Mouse (Mus musculus) spleen, postnatal 10 days (tissue): ENCODE measurements around the gene Acrbp.

ENCODE experiments used
- DNase-seq, 2 experiments: peaks; one replicate each; pipeline ENCODE4 v3.0.0; 2021 to 2022; ENCODE audit warnings: low spot score in 2 of 2

Gene Acrbp

DNA sequence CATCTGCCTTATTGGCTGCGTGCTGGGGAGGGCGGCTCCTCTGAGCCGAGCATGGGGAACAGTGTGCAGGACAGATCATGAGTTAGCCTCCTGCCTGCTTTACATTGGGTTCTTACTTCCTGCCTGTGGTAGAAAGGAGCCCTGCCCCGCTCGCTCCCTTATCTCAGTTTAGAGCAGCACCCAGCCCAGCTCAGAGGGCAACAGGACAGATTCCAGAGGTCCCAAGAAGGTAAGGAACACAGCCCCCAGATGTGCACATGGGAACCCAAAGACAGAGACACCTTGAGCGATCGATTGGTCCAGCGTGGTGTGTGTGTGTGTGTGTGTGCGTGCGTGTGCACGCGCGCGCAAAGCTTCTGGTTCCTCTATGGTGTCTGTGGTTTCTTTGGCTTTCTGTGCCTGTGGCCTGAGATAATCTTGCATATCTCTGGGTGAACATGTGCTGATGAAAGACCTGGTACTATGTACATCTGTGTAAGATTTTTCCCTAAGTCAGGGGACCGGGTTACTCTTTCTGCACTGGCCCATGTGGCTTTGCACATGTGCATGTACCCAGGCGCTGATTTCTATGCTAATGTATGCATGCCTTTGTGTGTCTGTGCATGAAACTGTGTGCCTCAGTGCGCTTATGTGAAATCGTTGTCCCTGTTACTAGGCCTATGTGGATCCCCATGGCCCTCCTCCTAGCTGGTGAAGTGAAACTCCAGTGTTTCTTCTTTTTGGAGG lies 21.8 kb downstream of the Acrbp start:
- peak; percentile 60 to 72 for DNase-seq

GRCm38 (mm10) chr6:125071896-125072279 lies 22.4 kb downstream of the Acrbp start:
- peak in 1 of 2 experiments; percentile 34 for DNase-seq

DNA sequence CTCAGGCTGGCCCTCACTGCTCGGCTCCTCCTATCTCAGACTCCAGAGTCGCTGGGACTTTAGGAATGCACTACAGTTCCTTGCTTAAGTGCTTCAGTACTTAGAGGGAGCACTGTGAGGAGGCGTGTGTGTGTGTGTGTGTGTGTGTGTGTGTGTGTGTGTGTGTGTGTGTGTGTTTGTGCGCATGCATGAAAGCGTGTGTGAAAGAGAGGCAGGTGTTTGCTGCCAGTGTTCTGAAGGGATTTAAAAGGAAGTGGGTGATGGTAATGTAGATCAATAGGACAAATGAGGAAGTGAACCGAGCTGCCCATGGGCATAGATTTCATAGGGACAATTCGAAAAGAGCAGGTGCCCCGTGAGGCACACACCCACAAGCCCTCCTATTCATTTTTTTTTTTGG lies 24.3 kb downstream of the Acrbp start:
- DNase-seq: no peak

DNA sequence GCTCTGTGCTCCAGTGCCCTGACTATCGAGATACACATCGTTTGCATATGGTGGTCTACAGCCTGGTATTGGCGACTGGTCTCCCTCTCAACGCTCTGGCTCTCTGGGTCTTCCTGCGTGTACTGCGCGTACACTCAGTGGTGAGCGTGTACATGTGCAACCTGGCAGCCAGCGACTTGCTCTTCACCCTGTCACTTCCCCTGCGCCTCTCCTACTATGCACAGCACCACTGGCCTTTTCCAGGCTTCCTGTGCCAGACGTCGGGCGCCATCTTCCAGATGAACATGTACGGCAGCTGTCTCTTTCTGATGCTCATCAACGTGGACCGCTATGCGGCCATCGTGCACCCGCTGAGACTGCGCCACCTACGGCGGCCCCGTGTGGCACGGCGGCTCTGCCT lies 31.9 kb downstream of the Acrbp start:
- DNase-seq: no peak

GRCm38 (mm10) chr6:125081797-125082560 lies 32.5 kb downstream of the Acrbp start:
- DNase-seq: peak; percentile 9 to 74

DNA sequence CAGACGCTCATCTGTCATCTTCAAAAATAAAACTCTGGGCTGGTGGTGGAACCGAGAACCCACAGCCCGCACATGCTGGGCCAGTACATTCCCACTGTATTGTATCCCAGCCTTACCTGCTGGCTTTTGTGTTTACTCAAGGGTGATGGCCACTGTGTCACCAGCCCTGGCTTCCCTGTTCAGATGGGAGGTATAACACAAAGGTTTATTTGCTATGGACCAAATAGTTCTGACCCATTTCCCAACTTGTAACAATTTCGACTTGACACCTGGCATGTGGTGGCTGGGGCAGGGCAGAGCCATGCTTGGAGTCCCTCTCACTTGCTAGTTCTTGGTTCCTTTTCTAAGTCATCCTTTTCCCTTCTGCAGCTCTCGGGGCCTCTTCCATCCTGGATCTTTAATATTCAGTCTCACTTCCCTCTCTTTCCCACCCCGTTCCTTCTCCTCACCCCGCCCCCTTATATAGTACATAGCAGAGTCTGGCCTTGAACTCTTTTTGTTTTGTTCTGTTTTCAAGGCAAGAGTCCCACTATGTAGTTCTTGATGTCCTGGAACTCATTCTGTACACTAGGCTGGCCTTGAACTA lies 33.4 kb downstream of the Acrbp start:
- no peak for DNase-seq

- peak; percentile 38 to 73 for DNase-seq
These were observed 34.9 kb downstream of the Acrbp start for GRCm38 (mm10) chr6:125084424-125084823.

GRCm38 (mm10) chr6:125087937-125088336 lies 38.4 kb downstream of the Acrbp start:
- DNase-seq: peak in 1 of 2 experiments; percentile 5

- peak; percentile 51 to 68 for DNase-seq
These were observed 39.3 kb downstream of the Acrbp start for GRCm38 (mm10) chr6:125088561-125089321.

DNA sequence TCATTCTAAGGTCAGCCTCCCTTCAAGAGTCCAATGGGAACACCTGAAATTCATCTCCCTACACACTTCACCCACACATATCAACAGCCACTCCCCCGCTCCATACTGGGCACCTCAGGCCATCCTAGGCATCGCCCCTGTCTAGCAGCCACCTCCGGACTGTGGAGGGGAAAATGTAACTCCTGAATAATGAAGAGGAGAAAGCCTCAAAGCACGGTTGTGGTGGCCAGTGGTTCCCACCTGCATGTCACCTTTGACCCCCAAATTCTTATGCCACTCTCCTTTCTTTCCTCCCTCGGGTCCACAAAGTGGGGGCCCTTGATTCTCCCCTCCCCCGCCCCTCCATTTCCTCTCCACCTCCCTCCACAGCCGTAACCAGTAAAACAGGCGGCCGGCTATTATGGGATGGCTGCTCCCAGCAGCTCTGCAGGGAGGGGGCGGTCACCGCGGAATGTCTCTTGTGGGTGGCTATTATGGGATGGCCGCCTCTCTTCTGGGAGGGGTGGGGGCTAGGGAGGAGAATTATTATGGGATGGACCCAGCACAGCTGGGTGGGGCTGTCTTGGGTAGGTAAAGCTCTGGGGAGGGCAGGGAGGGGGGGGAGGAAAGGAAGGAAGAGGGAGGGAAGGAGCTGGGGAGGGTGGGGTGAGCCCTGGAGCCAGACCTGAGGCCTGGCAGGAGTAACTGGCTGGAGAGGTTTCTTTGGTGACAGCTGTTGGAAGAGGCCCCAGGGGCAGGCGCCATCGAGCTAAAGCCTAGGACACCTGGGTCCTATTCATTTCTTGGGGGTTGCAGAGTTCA lies 40.2 kb downstream of the Acrbp start:
- DNase-seq: peak; percentile 53 to 78

DNA sequence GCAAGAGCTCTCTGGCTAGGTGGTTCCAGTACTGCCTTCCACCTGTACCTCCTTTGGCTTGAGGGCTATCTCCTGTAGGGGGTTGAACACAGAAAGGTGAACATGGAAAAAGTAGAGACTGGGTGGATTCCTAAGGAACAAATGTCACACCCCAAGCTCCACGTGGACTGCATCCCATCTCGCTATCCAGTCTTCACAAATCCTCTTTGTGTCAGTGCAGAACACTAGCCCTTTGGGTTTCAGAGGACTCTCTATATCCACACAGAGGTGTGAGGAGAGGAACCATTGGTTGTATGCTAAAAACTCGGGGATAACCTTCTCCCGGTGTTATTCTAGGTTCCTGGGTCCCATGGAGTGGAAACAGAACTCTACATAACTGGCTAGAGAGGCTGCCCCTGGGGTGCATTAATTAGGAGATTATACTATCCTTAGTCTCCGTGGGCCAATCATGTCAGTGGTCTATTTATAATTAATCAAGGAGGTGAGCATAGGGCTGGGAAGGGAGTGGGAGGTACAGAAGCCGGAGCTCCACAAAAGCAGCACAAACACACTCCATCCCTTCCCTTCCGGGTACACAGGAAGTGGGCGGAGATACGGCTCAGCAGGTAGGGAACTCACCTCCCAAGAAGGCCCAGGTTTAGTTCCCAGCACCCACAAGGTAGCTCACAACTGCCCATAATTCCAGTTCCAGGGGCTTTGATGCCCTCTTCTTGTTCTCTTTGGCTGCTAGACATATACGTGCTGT lies 41.0 kb downstream of the Acrbp start:
- peak in 1 of 2 experiments; percentile 34 for DNase-seq

DNA sequence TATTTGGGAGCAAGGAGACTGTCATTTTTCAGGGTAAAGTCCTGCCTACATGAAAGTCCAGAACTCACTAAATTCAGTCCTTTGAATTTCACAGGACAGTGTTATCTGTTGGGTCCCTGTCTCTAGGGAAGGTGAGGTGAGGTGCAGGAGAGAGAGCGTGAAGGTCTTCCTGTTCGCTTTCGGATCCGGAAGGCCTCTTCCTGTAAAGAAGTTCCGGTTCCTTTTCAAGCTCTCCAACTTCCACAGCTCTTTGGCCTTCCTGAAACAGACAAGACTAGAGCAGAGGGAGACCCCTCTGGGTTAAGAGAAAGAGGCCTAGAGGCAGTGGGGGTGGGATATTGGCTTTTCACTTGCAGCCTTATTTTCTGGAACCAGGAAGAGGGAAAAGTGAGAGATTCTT lies 42.9 kb downstream of the Acrbp start:
- no peak for DNase-seq

DNA sequence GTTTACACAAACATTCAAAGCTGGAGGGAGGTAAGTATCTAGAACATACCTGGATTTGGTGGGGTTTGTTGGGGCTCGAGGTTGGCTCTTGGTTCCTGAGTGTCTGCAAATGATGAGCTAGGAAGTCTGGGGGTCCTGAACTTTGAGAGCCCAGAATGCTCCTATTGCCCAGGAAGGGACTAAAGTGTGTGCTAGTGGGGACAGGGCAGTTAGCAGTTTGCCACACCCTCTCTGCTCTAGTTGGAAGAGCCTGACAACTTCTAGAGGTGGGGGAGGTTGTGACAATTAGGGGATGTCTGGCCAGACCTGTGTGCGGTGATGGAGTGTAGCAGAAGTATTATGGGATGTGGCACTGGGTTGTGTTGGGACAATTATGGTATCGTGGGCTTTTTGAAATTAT lies 45.4 kb downstream of the Acrbp start:
- no peak for DNase-seq

GRCm38 (mm10) chr6:125095391-125096278 lies 46.1 kb downstream of the Acrbp start, which contains the start of gene Chd4:
Gene Chd4 (plus strand): TSS chr6:125095981.
- DNase-seq: peak; percentile 90 to 97

DNA sequence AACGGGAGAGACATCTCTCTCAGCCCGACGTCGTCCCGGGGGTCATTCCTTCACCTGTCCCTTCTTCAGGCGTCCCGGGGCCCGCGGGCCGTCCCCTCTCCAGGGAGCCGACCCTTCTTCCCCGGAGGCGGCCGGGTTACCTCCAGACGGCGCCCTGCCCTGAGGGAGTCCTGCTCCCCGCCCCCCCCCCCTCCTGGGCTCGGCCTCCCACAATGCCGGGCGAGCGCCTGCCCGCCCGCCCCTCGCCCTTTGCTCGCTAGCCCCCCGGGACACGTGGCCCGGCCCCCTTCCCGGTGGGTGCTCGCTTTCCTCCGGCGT lies 46.7 kb downstream of the Acrbp start:
- no peak for DNase-seq

DNA sequence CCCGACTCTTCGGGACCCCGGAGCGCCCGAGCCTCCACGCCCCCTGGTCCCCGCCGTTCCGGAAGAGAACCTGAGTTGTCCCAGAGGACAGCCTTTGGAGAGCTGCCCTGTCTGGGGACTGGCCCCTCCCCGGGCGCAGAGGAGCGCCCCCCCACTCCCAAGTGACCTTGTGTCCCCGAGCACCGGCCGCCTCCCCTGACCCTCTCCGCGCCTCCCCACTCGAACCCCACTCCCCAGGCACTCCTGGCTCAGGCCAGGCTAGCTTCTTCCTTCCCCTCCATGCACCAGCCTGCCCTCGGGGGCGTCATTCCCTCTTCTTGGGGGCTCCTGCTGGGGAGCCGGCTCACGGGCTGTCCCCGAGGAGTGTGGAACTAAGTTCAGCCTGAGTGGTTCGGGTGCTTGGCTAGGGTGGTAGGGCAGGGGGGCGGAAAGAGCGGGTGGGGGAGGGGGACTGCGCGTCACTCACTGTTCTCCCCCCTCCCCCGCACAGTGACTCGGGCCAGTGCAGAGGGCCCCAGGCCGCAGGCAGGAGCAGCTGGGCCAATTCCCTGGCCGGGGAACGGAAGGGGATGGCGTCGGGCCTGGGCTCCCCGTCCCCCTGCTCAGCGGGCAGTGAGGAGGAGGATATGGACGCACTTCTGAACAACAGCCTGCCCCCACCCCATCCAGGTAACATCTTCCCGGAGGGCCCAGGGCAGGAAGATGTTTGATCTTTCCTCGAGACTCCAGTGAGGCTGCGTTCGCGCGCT lies 47.3 kb downstream of the Acrbp start:
- DNase-seq: peak; percentile 71 to 74

GRCm38 (mm10) chr6:125097346-125097689 lies 47.8 kb downstream of the Acrbp start:
- DNase-seq: no peak

- DNase-seq: no peak
These were observed 48.5 kb downstream of the Acrbp start for GRCm38 (mm10) chr6:125097951-125098350.

- DNase-seq: no peak
These were observed 49.0 kb downstream of the Acrbp start for GRCm38 (mm10) chr6:125098513-125098912.
